Mouse (Mus musculus) E14TG2a.4 (cell line): Measurements from ENCODE around the gene Calm2.
A peak's percentile ranks its signal among the peaks of the same experiment; 100 is the strongest.

Experiments
- H3K27me3 ChIP-seq: 2 replicates; pipeline ENCODE4 v1.6.1; 2014; ENCODE audit warnings: low read length, control low read depth; ENCODE audit not compliant: insufficient read depth
- H3K36me3 ChIP-seq: 2 replicates; pipeline ENCODE4 v1.6.1; 2014; ENCODE audit warnings: low read length, control low read depth; ENCODE audit not compliant: insufficient read depth
- H3K4me1 ChIP-seq: replicated peaks from 2 replicates; pipeline ENCODE4 v1.6.1; 2014; ENCODE audit warnings: low read depth, low read length, control low read depth
- H3K4me3 ChIP-seq: replicated peaks from 2 replicates; pipeline ENCODE4 v1.5.1; 2014; ENCODE audit warnings: mild to moderate bottlenecking, low read length
- H3K9me3 ChIP-seq: 2 replicates; pipeline ENCODE4 v1.6.1; 2014; ENCODE audit warnings: low read length, control low read depth
- CTCF ChIP-seq: conservative IDR thresholded peaks from 2 replicates; pipeline ENCODE4 v1.5.1; 2014; ENCODE audit warnings: low read length
- NANOG ChIP-seq: IDR thresholded peaks from 2 replicates; pipeline ENCODE4 v1.6.1; 2014; ENCODE audit warnings: borderline replicate concordance, low read length, mixed read lengths
- POU5F1 ChIP-seq: IDR thresholded peaks from 2 replicates; pipeline ENCODE4 v1.6.1; 2014; ENCODE audit warnings: low read length, borderline replicate concordance

Gene Calm2

DNA sequence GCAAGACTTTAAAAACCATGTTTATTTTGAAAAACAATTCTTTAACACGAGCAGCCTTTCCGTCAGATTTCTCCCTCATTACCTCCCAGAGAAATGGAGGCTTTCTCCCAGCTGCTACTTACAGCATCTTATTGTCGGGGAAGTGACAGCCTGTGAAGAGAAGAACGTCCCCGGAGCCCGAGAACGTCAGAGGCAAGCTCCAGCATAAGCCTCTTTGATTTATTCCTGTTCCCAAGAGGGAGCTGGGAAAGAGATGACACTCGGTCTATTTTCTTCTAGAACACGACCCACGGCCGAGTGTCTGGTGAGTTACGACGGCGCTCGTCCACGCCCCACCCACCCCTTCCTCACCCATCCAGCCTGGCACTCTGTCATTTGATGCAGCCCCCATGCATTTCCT lies 30.9 kb upstream of the Calm2 start:
- Histone ChIP-seq H3K27me3 (peaks cover 24% of the 10 kb centered on the region; the same call in 1 of the 2 replicates), H3K9me3 (no peaks in the 10 kb centered on the region), H3K4me3 (no peak overlapping the region), H3K36me3 (no peaks in the 10 kb centered on the region), H3K4me1 (peaks cover 49% of the 10 kb centered on the region)
- TF ChIP-seq CTCF (no peak), NANOG (no peak), POU5F1 (no peak)

GRCm38 (mm10) chr17:87475356-87475755 lies 28.6 kb upstream of the Calm2 start:
- H3K4me3 ChIP-seq = no peak overlapping the region; the same call in 1 of the 2 replicates
- TF ChIP-seq POU5F1 = no peak
- no peak for TF ChIP-seq CTCF
- TF ChIP-seq NANOG = no peak
- H3K9me3 ChIP-seq = no peaks in the 10 kb centered on the region
- peaks cover 21% of the 10 kb centered on the region; the same call in 1 of the 2 replicates for H3K27me3 ChIP-seq
- H3K4me1 ChIP-seq = peaks cover 67% of the 10 kb centered on the region
- H3K36me3 ChIP-seq = no peaks in the 10 kb centered on the region

DNA sequence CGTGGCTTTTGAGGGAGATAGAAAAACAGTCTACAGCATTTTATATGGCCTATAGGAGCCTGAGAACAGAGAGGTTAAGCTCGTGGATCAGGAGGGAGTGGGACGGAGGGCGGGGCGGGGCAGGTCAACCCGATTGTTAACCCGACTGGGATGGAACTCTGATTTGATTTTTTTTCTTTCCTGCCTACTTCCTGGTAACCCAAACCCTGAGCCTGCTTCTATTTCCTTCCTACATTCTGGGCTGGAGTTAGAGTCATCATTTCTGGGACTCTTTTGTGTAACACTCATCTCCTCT lies 27.7 kb upstream of the Calm2 start:
- Histone ChIP-seq H3K4me1 (peaks cover 74% of the 10 kb centered on the region), H3K36me3 (no peaks in the 10 kb centered on the region), H3K27me3 (peaks cover 21% of the 10 kb centered on the region; the same call in 1 of the 2 replicates), H3K9me3 (no peaks in the 10 kb centered on the region), H3K4me3 (peak overlapping the region; percentile 62)
- TF ChIP-seq POU5F1 (no peak), NANOG (no peak), CTCF (no peak)

DNA sequence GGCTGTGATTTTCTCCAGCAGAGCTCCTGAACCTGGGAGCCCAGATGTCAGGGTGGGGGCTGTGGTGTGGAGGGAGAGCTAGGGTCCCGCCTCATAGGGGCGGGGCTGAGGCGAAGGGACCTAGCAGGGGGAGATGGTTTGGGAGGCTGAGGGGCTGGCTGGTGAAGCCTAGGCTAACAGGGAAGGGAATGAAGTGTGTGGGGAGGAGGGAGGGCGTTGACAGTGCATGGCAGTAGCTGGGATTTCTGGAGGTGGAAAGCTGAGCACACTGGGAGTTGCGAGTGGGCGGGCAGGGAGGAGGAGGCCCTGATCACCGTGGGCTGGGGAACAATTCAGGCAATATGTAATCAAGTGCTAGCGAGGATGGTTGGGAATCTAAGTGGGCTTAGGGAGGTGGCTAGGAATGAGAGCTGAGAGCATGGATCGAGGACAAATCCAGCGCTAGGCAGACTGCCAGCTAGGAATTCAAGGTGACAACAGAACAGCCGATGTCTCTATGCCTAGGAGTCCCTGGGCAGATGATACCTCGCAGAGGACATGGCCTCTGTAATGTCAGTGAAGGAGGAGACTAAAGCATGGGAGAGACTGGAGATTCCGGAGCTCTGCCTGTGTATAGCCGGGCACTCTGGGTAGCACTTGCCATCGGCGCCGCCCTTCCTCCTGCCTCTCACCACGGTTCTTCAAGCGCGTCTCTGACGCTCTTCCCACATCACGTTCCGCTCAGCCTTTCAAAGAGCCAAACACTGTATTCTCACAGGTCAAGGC lies 27.2 kb upstream of the Calm2 start:
- Histone ChIP-seq H3K9me3 (no peaks in the 10 kb centered on the region), H3K4me3 (peak overlapping the region; percentile 62), H3K4me1 (peaks cover 79% of the 10 kb centered on the region), H3K36me3 (no peaks in the 10 kb centered on the region), H3K27me3 (peaks cover 21% of the 10 kb centered on the region; the same call in 1 of the 2 replicates)
- no peak for TF ChIP-seq POU5F1
- TF ChIP-seq NANOG = no peak
- no peak for TF ChIP-seq CTCF

DNA sequence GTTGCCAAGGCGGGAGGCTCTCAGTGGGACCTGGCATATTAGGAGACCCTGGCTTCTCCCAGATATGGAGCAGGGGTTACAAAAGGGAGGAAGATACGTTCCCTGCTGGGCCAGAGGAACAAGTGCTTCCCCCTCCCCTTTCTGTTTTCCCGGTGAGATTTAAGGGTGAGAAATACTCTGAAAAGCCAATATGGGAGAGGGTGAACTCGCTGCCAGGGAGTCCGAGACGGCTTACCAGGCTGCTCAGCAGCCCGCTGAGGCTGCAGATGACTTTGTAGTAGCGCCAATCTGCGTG lies 26.7 kb upstream of the Calm2 start:
- no peaks in the 10 kb centered on the region for H3K36me3 ChIP-seq
- H3K4me1 ChIP-seq = peaks cover 75% of the 10 kb centered on the region
- H3K9me3 ChIP-seq = no peaks in the 10 kb centered on the region
- TF ChIP-seq NANOG (no peak), POU5F1 (no peak), CTCF (no peak)
- peak overlapping the region; percentile 62 for H3K4me3 ChIP-seq
- peaks cover 21% of the 10 kb centered on the region; the same call in 1 of the 2 replicates for H3K27me3 ChIP-seq

DNA sequence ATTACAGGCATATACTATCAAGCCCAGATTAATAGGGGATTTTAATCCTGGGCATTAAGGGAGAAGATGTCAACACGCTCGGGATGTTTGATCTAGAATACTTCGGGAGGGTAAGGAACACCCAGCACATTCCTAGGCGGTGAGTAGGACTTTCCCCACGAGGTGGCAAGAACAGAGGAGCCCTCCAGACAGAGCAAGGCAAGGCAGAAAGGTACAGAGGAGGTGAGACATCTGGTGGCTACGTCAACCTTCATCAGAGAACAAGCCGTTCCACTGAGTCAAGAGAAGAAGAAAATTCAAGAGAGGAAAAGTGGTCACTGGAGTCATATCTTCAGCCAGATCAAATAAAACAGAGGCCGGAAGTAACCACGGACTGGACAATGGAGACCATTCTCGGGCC lies 26.1 kb upstream of the Calm2 start:
- Histone ChIP-seq H3K27me3 (peaks cover 21% of the 10 kb centered on the region; the same call in 1 of the 2 replicates), H3K4me1 (peaks cover 70% of the 10 kb centered on the region), H3K9me3 (no peaks in the 10 kb centered on the region), H3K36me3 (no peaks in the 10 kb centered on the region), H3K4me3 (no peak overlapping the region)
- TF ChIP-seq POU5F1 (no peak), NANOG (no peak), CTCF (no peak)

DNA sequence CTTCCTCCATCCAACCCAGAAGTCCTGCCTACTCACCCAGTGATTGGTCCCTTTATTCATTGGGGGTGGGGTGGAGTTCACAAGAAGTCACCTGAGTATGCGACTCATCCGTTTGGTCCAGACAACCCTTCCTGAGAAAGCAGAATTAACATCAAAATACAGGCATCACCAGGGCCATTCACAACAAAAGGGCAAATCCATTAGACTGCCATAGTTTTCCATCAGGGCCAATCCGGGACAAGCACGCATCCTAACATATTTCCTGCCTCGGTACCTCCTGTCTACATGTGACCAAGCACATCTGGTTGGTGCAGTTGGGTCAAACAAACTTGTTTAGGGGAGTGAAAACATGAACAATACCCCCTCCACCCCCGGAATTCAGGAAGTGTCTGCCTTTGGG lies 24.9 kb upstream of the Calm2 start:
- Histone ChIP-seq H3K9me3 (no peaks in the 10 kb centered on the region), H3K4me1 (peaks cover 65% of the 10 kb centered on the region), H3K4me3 (no peak overlapping the region), H3K27me3 (peaks cover 21% of the 10 kb centered on the region; the same call in 1 of the 2 replicates), H3K36me3 (no peaks in the 10 kb centered on the region)
- no peak; the same call in 1 of the 2 replicates for TF ChIP-seq POU5F1
- TF ChIP-seq NANOG = peak; percentile 93
- no peak for TF ChIP-seq CTCF

GRCm38 (mm10) chr17:87470797-87471196 lies 24.1 kb upstream of the Calm2 start:
- Histone ChIP-seq H3K4me1 (peaks cover 65% of the 10 kb centered on the region), H3K27me3 (peaks cover 15% of the 10 kb centered on the region; the same call in 1 of the 2 replicates), H3K4me3 (0 out of 2 replicates have a peak overlapping the region, but pooled peaks have one; percentile 10), H3K36me3 (no peaks in the 10 kb centered on the region), H3K9me3 (no peaks in the 10 kb centered on the region)
- TF ChIP-seq NANOG = no peak
- TF ChIP-seq POU5F1 = no peak
- no peak for TF ChIP-seq CTCF
